8 mouse cellular contexts compared by ENCODE assay signal in genomic region chr7:97427778-97428420, GRCm38 (mm10). TPM values are rescaled to one million over a fixed set of nuclear protein-coding genes. Genes with fewer than 3 reads are reported as not detected.
DNase-seq lines count a peak whose midpoint lies in the region; ATAC-seq and TF ChIP-seq lines count a peak whose summit lies in the region.

No protein-coding gene starts in this region.

- TF ChIP-seq POLR2A in heart, adult 2 months (IDR thresholded peaks at IDR 0.05; ENCODE audit: insufficient read depth, low read depth, low read length) = no peak

- no peak overlapping the region for H3K4me3 ChIP-seq in heart, adult 2 months
- H3K4me3 ChIP-seq in heart, embryonic 10.5 days = no peak overlapping the region
- H3K4me3 ChIP-seq in lung, postnatal 0 days (ENCODE audit: low read depth, low read length) = no peak overlapping the region

- H3K4me1 ChIP-seq in heart, adult 2 months (ENCODE audit: control insufficient read depth, insufficient read depth, low read length) = no peaks in the 10 kb centered on the region
- H3K4me1 ChIP-seq in heart, embryonic 10.5 days = peaks cover 8% of the 10 kb centered on the region; the same call in 1 of the 2 replicates
- peaks cover 3% of the 10 kb centered on the region; the same call in 1 of the 2 replicates for H3K4me1 ChIP-seq in lung, postnatal 0 days (ENCODE audit: insufficient read depth, low read depth, low read length)

- 54% methylated on average over 5 of the region's 5 CpGs for WGBS in heart, adult 2 months
- WGBS in heart, embryonic 10.5 days = 72% methylated on average over 5 of the region's 5 CpGs
- 76% methylated on average over 5 of the region's 5 CpGs for WGBS in lung, postnatal 0 days

- no peak overlapping the region for H3K9ac ChIP-seq in heart, adult 2 months (ENCODE audit: low read depth, low read length)
- no peak overlapping the region for H3K9ac ChIP-seq in lung, postnatal 0 days (replicated peaks; ENCODE audit: low read depth)

- no peaks in the 10 kb centered on the region for H3K36me3 ChIP-seq in heart, adult 2 months (ENCODE audit: control insufficient read depth, insufficient read depth, low read length)
- no peaks in the 10 kb centered on the region for H3K36me3 ChIP-seq in heart, embryonic 10.5 days
- no peaks in the 10 kb centered on the region for H3K36me3 ChIP-seq in lung, postnatal 0 days (ENCODE audit: insufficient read depth, low read length)

- H3K27me3 ChIP-seq in heart, adult 2 months (ENCODE audit: control insufficient read depth, insufficient read depth, low read length) = no peaks in the 10 kb centered on the region
- no peaks in the 10 kb centered on the region for H3K27me3 ChIP-seq in heart, embryonic 10.5 days (ENCODE audit: insufficient read depth, poor library complexity, severe bottlenecking)
- H3K27me3 ChIP-seq in lung, postnatal 0 days (replicated peaks; ENCODE audit: insufficient read depth, low read length) = no peaks in the 10 kb centered on the region

- TF ChIP-seq CTCF in heart, adult 2 months (IDR thresholded peaks at IDR 0.05) = peak; percentile 47
- peak; percentile 29 for TF ChIP-seq CTCF in lung, postnatal 0 days (IDR thresholded peaks at IDR 0.05)

- DNase-seq in heart, adult 2 months = peak in 1 of 2 experiments; percentile 63
- DNase-seq in heart, embryonic 10.5 days (ENCODE audit: low spot score) = no peak
- no peak for DNase-seq in lung, postnatal 0 days (ENCODE audit: low spot score)
- DNase-seq in lung, adult 18-20 months = no peak
- DNase-seq in cerebellum, adult 11-12 months = peak; percentile 74
- peak; percentile 64 for DNase-seq in skeletal muscle tissue, adult 2 months (ENCODE audit: low read depth, low spot score)
- DNase-seq in urinary bladder, adult 2 months (ENCODE audit: low spot score) = no peak
- DNase-seq in thymus, postnatal 14 days = no peak

- no peak overlapping the region for H3K27ac ChIP-seq in heart, adult 2 months
- H3K27ac ChIP-seq in heart, embryonic 10.5 days = no peak overlapping the region
- no peak overlapping the region for H3K27ac ChIP-seq in lung, postnatal 0 days (ENCODE audit: low read length)

- no peak for ATAC-seq in lung, postnatal 0 days

- H3K4me2 ChIP-seq in lung, postnatal 0 days (replicated peaks; ENCODE audit: low read depth, low read length) = no peak overlapping the region

- TF ChIP-seq EP300 in heart, adult 2 months (IDR thresholded peaks at IDR 0.05; ENCODE audit: insufficient read depth, low read depth, low read length) = no peak
- TF ChIP-seq EP300 in lung, postnatal 0 days (IDR thresholded peaks at IDR 0.05) = no peak

- no peaks in the 10 kb centered on the region for H3K79me2 ChIP-seq in heart, adult 2 months (replicated peaks; ENCODE audit: control insufficient read depth, insufficient read depth, low read length)

- no peaks in the 10 kb centered on the region for H3K9me3 ChIP-seq in heart, embryonic 10.5 days
- no peaks in the 10 kb centered on the region for H3K9me3 ChIP-seq in lung, postnatal 0 days (ENCODE audit: low read length)

- intact Hi-C loops in heart, adult 2 months (cut with DNase I) = loop anchor here (2.0 to 5.0 kb wide), 2 partner anchors 53 to 99 kb away; partner anchors contain the start of gene Ints4

RNA-seq across cellular contexts. Expression of gene Thrsp, which starts 10.4 kb away (rescaled TPM):
- 10 to 100 TPM; 68.6 to 77.2 TPM for total RNA-seq in heart, adult 2 months (2021)
- 118 and 171 TPM in 2 replicates for polyA plus RNA-seq in heart, adult 2 months (2012; rRNA removed)
- polyA plus RNA-seq in heart, embryonic 10.5 days (2016; fragmentation: Nextera tagmentation; extraction: Ambion mirVana) = 0.43 and 0.51 TPM in 2 replicates
- polyA plus RNA-seq in lung, postnatal 0 days (2015; fragmentation: Nextera tagmentation; extraction: Ambion mirVana) = 2.4 and 2.5 TPM in 2 replicates
- polyA plus RNA-seq in urinary bladder, adult 2 months (2012; rRNA removed) = 45.2 and 95.3 TPM in 2 replicates

RNA-seq across cellular contexts. Expression of gene Kctd14, which starts 23.2 kb away (rescaled TPM):
- total RNA-seq in heart, adult 2 months (2021) = under 1 TPM; 0.13 to 0.39 TPM
- 0.23 and 0.61 TPM in 2 replicates for polyA plus RNA-seq in heart, adult 2 months (2012; rRNA removed)
- polyA plus RNA-seq in heart, embryonic 10.5 days (2016; fragmentation: Nextera tagmentation; extraction: Ambion mirVana) = 0.47 and 0.87 TPM in 2 replicates
- polyA plus RNA-seq in lung, postnatal 0 days (2015; fragmentation: Nextera tagmentation; extraction: Ambion mirVana) = 4.8 and 6.7 TPM in 2 replicates
- polyA plus RNA-seq in urinary bladder, adult 2 months (2012; rRNA removed) = 1.2 and 1.4 TPM in 2 replicates

RNA-seq across cellular contexts. Expression of gene Ndufc2, which starts 28.1 kb away (rescaled TPM):
- 100 to 1,000 TPM; 483 to 533 TPM for total RNA-seq in heart, adult 2 months (2021)
- 305 and 346 TPM in 2 replicates for polyA plus RNA-seq in heart, adult 2 months (2012; rRNA removed)
- polyA plus RNA-seq in heart, embryonic 10.5 days (2016; fragmentation: Nextera tagmentation; extraction: Ambion mirVana) = 380 and 484 TPM in 2 replicates
- 461 and 535 TPM in 2 replicates for polyA plus RNA-seq in lung, postnatal 0 days (2015; fragmentation: Nextera tagmentation; extraction: Ambion mirVana)
- 148 and 154 TPM in 2 replicates for polyA plus RNA-seq in urinary bladder, adult 2 months (2012; rRNA removed)

RNA-seq across cellular contexts. Expression of gene Ints4, which starts 52.9 kb away (rescaled TPM):
- total RNA-seq in heart, adult 2 months (2021) = 10 to 100 TPM; 55.8 to 61.5 TPM
- 65.3 and 88.3 TPM in 2 replicates for polyA plus RNA-seq in heart, adult 2 months (2012; rRNA removed)
- polyA plus RNA-seq in heart, embryonic 10.5 days (2016; fragmentation: Nextera tagmentation; extraction: Ambion mirVana) = 45.6 and 48.5 TPM in 2 replicates
- polyA plus RNA-seq in lung, postnatal 0 days (2015; fragmentation: Nextera tagmentation; extraction: Ambion mirVana) = 19.8 and 21.2 TPM in 2 replicates
- 52.5 and 53.3 TPM in 2 replicates for polyA plus RNA-seq in urinary bladder, adult 2 months (2012; rRNA removed)

RNA-seq across cellular contexts. Expression of gene Alg8, which starts 56.5 kb away (rescaled TPM):
- 1 to 10 TPM; 4.3 to 5.2 TPM for total RNA-seq in heart, adult 2 months (2021)
- 7.3 and 9.9 TPM in 2 replicates for polyA plus RNA-seq in heart, adult 2 months (2012; rRNA removed)
- 47.3 and 53.4 TPM in 2 replicates for polyA plus RNA-seq in heart, embryonic 10.5 days (2016; fragmentation: Nextera tagmentation; extraction: Ambion mirVana)
- 11.0 TPM in 2 replicates for polyA plus RNA-seq in lung, postnatal 0 days (2015; fragmentation: Nextera tagmentation; extraction: Ambion mirVana)
- 11.0 and 14.4 TPM in 2 replicates for polyA plus RNA-seq in urinary bladder, adult 2 months (2012; rRNA removed)

Comparison
In these comparisons a context has a peak if more than half of its experiments do, and no peak if none do; other contexts are left out.
1. RNA of gene Thrsp, which starts 10.4 kb away (polyA plus RNA-seq): 118 to 171 TPM in heart, adult 2 months and 45.2 to 95.3 TPM in urinary bladder, adult 2 months; 2.4 to 2.5 TPM in lung, postnatal 0 days and 0.43 to 0.51 TPM in heart, embryonic 10.5 days; every median in the first group is over 10 times any median in the second.
2. DNase-seq: peak in cerebellum, adult 11-12 months (single experiment) and skeletal muscle tissue, adult 2 months (single experiment); none in heart, embryonic 10.5 days (single experiment), lung, postnatal 0 days (single experiment), lung, adult 18-20 months (0 of 2), urinary bladder, adult 2 months (single experiment) and thymus, postnatal 14 days (single experiment).